Mouse (Mus musculus): ENCODE measurements around the gene Mrpl4. TPM values are rescaled to one million over a fixed set of nuclear protein-coding genes. Genes with fewer than 3 reads are reported as not detected.

Mrpl4 gene
- polyA plus RNA-seq (2012; rRNA removed) = 67.7 and 81.8 TPM in 2 replicates

GRCm38 (mm10) chr9:21002627-21003551, at the start of gene Mrpl4:
Mrpl4 (plus strand) TSS chr9:21002738.

DNA sequence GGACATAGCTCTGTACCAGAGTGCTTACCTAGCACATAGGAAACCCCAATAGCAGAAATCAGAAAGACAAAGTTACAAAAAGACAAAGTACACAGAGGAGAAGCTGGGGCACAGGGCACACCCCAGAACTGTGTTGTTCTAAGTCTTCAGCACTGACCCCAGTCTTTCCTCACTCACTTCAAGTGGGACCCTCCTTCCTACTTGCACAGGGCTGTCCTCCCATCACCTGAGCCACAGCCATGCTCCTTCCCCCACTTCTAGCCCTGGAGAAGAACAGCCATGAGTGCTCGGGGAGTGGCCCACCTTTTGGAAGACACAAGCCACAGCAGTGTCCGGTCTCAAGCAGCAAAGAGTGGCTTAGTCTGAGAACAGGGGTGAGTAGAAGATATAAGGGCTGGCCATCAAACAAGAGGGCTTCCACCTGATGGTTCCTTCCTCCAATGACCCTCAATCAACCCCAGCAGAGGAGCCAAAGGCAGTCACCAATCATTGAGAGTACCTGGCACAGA, 43.1 kb upstream of the Mrpl4 start, which contains the start of gene Dnmt1:
Gene Dnmt1 (minus strand): TSS at position 459 of the 509 bp plus-strand sequence.

GRCm38 (mm10) chr9:20976216-20976960, 26.1 kb upstream of the Mrpl4 start, which contains the start of gene S1pr2:
S1pr2 (minus strand) TSS chr9:20976781.

DNA sequence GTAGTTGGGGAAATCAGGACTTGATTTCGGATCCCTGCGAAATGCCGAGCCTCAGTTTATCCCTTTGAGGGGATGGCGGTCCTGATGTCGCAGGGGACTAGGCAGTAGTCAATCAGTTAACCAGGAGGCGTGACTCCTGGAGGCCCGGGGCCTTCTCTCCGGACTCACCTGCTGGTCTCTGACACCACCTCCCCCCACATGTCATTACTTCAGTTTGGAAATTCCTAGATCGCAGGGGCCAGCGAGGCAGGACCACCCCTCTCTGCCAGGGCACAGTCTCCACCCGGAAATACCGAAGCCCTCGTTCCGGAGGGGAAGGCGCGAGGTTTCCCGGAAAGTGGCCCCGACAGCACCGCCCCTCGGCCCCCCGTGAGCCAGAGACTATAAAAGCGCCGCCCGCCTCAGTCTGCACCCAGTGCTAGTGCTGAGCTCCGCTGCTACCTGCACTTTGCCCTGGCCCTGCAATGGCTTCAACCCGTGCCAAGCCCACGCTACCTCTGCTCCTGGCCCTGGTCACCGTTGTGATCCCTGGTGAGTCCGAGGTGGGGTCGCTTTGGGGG, 13.1 kb downstream of the Mrpl4 start, which contains the start of gene Icam1:
Gene Icam1 (plus strand): TSS at position 415 of the 560 bp plus-strand sequence.

GRCm38 (mm10) chr9:21029291-21030054, 26.9 kb downstream of the Mrpl4 start, which contains the start of gene Icam4:
Icam4 (plus strand) TSS chr9:21029373.

GRCm38 (mm10) chr9:21031896-21032351, 29.4 kb downstream of the Mrpl4 start, which contains the start of gene Icam5:
Icam5 (plus strand) TSS chr9:21032073.

Other genes with a start within 250 kb of the Mrpl4 start
- gene Col5a3, start 187.7 kb upstream of the Mrpl4 start, polyA plus RNA-seq (2012; rRNA removed) = 1.6 and 2.8 TPM in 2 replicates
- gene Rdh8, start 184.2 kb upstream of the Mrpl4 start, polyA plus RNA-seq (2012; rRNA removed) = not detected in 2 replicates
- 49.8 and 50.5 TPM in 2 replicates for gene A230050P20Rik, start 134.1 kb upstream of the Mrpl4 start, polyA plus RNA-seq (2012; rRNA removed)
- 17.3 and 17.7 TPM in 2 replicates for gene Angptl6, start 123.0 kb upstream of the Mrpl4 start, polyA plus RNA-seq (2012; rRNA removed)
- gene Ppan, start 114.6 kb upstream of the Mrpl4 start, polyA plus RNA-seq (2012; rRNA removed) = 75.0 and 76.4 TPM in 2 replicates
- gene Eif3g, start 104.1 kb upstream of the Mrpl4 start, polyA plus RNA-seq (2012; rRNA removed) = 141 and 143 TPM in 2 replicates
- gene Dnmt1, start 42.9 kb upstream of the Mrpl4 start, polyA plus RNA-seq (2012; rRNA removed) = 70.0 and 73.4 TPM in 2 replicates
- gene S1pr2, start 26.0 kb upstream of the Mrpl4 start, polyA plus RNA-seq (2012; rRNA removed) = 3.1 and 4.0 TPM in 2 replicates
- gene Icam1, start 13.2 kb downstream of the Mrpl4 start, polyA plus RNA-seq (2012; rRNA removed) = 3.3 and 3.5 TPM in 2 replicates
- gene Icam4, start 26.6 kb downstream of the Mrpl4 start, polyA plus RNA-seq (2012; rRNA removed) = 0.07 and 0.10 TPM in 2 replicates
- 9.0 and 10.7 TPM in 2 replicates for gene Icam5, start 29.3 kb downstream of the Mrpl4 start, polyA plus RNA-seq (2012; rRNA removed)
- 1.1 and 1.9 TPM in 2 replicates for gene Zglp1, start 64.4 kb downstream of the Mrpl4 start, polyA plus RNA-seq (2012; rRNA removed)
- gene Gm49373, start 70.4 kb downstream of the Mrpl4 start, polyA plus RNA-seq (2012; rRNA removed) = 3.2 and 3.9 TPM in 2 replicates
- 79.5 and 87.8 TPM in 2 replicates for gene Fdx1l, start 70.9 kb downstream of the Mrpl4 start, polyA plus RNA-seq (2012; rRNA removed)
- gene Gm38431, start 89.3 kb downstream of the Mrpl4 start, polyA plus RNA-seq (2012; rRNA removed) = 4.5 and 5.2 TPM in 2 replicates
- 34.8 and 34.9 TPM in 2 replicates for gene Raver1, start 89.3 kb downstream of the Mrpl4 start, polyA plus RNA-seq (2012; rRNA removed)
- 16.1 and 17.2 TPM in 2 replicates for gene Tyk2, start 128.5 kb downstream of the Mrpl4 start, polyA plus RNA-seq (2012; rRNA removed)
- gene Cdc37, start 147.2 kb downstream of the Mrpl4 start, polyA plus RNA-seq (2012; rRNA removed) = 190 and 195 TPM in 2 replicates
- gene Pde4a, start 163.0 kb downstream of the Mrpl4 start, polyA plus RNA-seq (2012; rRNA removed) = 27.4 and 29.2 TPM in 2 replicates
- gene Keap1, start 236.6 kb downstream of the Mrpl4 start, polyA plus RNA-seq (2012; rRNA removed) = 50.4 and 54.6 TPM in 2 replicates
- 3.7 and 4.0 TPM in 2 replicates for gene S1pr5, start 245.7 kb downstream of the Mrpl4 start, polyA plus RNA-seq (2012; rRNA removed)